Mouse (Mus musculus) olfactory bulb, adult 2 months (tissue): ENCODE results near the gene Prkg1.

Source experiments
- CTCF ChIP-seq: fragments of 200-500 bp; IDR thresholded peaks from 2 replicates; pipeline ENCODE4 v1.5.1; 2012; ENCODE audit warnings: low read depth, mild to moderate bottlenecking, low read length, moderate library complexity; ENCODE audit not compliant: insufficient read depth
- POLR2A ChIP-seq: fragments of 200-500 bp; IDR thresholded peaks from 2 replicates; pipeline ENCODE4 v1.6.1; 2012; ENCODE audit warnings: mild to moderate bottlenecking, low read depth, low read length, moderate library complexity; ENCODE audit not compliant: insufficient read depth

DNA sequence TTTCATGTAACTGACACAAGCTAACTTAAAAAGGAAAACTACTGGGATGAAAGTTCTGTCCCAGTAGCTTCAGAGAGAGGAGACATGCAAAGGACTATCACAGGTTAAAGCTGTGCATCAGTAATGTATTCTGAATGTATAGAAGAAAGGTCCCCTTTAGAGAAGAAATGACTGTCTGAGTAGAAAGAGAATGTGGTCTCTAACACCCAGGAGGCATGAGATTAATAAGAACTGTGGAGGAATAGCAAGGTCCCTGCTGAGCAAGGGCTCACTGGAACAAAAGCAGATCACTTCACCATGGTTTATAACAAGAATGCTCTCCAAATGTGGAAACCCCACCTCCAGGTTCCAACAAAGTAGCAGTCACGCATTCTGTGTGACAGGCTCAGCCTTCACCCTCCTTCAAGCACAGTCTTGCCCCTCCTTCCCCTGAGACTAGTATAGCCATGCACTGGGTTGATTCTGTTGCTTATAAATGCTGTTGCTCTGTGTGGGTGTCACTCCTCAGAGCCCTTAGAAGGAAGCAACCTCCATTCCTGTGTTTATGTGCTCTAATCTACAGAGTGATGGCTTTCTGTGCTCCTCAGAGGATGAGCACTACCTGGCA is 931.7 kb downstream of the Prkg1 start:
- no peak for TF ChIP-seq CTCF
- no peak for TF ChIP-seq POLR2A
